Mouse (Mus musculus) G1E (cell line): ENCODE measurements around the gene 2210011C24Rik. TPM values are rescaled to one million over a fixed set of nuclear protein-coding genes. Genes with fewer than 3 reads are reported as not detected.

Source experiments
- ATAC-seq: 2 replicates; pipeline ENCODE4 v1.8.0; 2016; ENCODE audit warnings: mild to moderate bottlenecking; ENCODE audit not compliant: insufficient number of reproducible peaks, poor library complexity, low FRiP score, severe bottlenecking; ENCODE audit errors: extremely low read depth
- DNase-seq: peaks from one replicate; pipeline ENCODE4 v3.0.0; 2012; ENCODE audit warnings: low spot score
- H3K27me3 ChIP-seq: 2 replicates; pipeline ENCODE4 v1.6.1; 2012; ENCODE audit warnings: mild to moderate bottlenecking, low read length, inconsistent platforms; ENCODE audit not compliant: insufficient read depth
- H3K36me3 ChIP-seq: replicated peaks from 2 replicates; pipeline ENCODE3; 2012; ENCODE audit warnings: mild to moderate bottlenecking, inconsistent platforms
- H3K4me1 ChIP-seq: 2 replicates; pipeline ENCODE4 v1.6.1; 2012; ENCODE audit warnings: low read depth, low read length, inconsistent platforms, mixed read lengths; ENCODE audit not compliant: insufficient read depth
- H3K4me3 ChIP-seq: 2 replicates; pipeline ENCODE4 v1.5.1; 2012; ENCODE audit warnings: low read depth, mild to moderate bottlenecking, inconsistent platforms, low read length, moderate library complexity, mixed read lengths
- H3K9me3 ChIP-seq: replicated peaks from 2 replicates; pipeline ENCODE4 v1.6.1; 2012; ENCODE audit warnings: inconsistent platforms
- CTCF ChIP-seq: IDR thresholded peaks from 2 replicates; pipeline ENCODE4 v1.5.1; 2012; ENCODE audit warnings: low read depth, low read length, inconsistent platforms, mixed read lengths
- GATA1 ChIP-seq: IDR thresholded peaks from 2 replicates; pipeline ENCODE4 v1.6.1; 2012; ENCODE audit warnings: borderline replicate concordance, low read length, inconsistent platforms, mixed read lengths
- GATA2 ChIP-seq: IDR thresholded peaks from 2 replicates; pipeline ENCODE4 v1.6.1; 2012; ENCODE audit warnings: low read depth, low read length, inconsistent platforms, borderline replicate concordance
- POLR2AphosphoS5 ChIP-seq: IDR thresholded peaks from 2 replicates; pipeline ENCODE4 v1.6.1; 2012; ENCODE audit warnings: low read depth, low read length, inconsistent platforms; ENCODE audit not compliant: insufficient replicate concordance
- TAL1 ChIP-seq: conservative IDR thresholded peaks from 2 replicates; pipeline ENCODE4 v1.6.1; 2012; ENCODE audit warnings: low read depth, low read length, inconsistent platforms, mixed read lengths
- polyA plus RNA-seq: library from polyadenylated mRNA; stranded (reverse); fragments of >175 nt; gene quantifications from 2 replicates; pipeline ENCODE4 v1.2.3, GENCODE M21; 2012
- total RNA-seq, 2 experiments: library from RNA; stranded (forward) in 1 of 2; stranded (reverse) in 1 of 2; fragments of 200-1000 nt in 1 of 2; fragments of >200 nt in 1 of 2; fragmentation: Nextera tagmentation in 1 of 2; gene quantifications; 2 replicates each; pipeline ENCODE4 v1.2.3; 2014 to 2017

2210011C24Rik gene
- total and polyA plus RNA-seq, 3 experiments, result not detected

- DNase-seq (no peak), ATAC-seq (no peak)
- Histone ChIP-seq H3K9me3 (no peaks in the 10 kb centered on the region), H3K27me3 (peaks cover 37% of the 10 kb centered on the region), H3K4me3 (no peak overlapping the region), H3K36me3 (no peaks in the 10 kb centered on the region), H3K4me1 (no peaks in the 10 kb centered on the region; the same call in 1 of the 2 replicates)
- TF ChIP-seq CTCF (no peak), POLR2AphosphoS5 (no peak), TAL1 (no peak), GATA1 (no peak)
Observed at GRCm38 (mm10) chr8:84038015-84038414, 26.0 kb upstream of the 2210011C24Rik start.

- no peak for TF ChIP-seq GATA2
- no peak for TF ChIP-seq GATA1
- TF ChIP-seq POLR2AphosphoS5, result no peak
- no peak for TF ChIP-seq CTCF
- TF ChIP-seq TAL1, result no peak
- Histone ChIP-seq H3K36me3 (no peaks in the 10 kb centered on the region), H3K4me1 (no peaks in the 10 kb centered on the region), H3K9me3 (no peaks in the 10 kb centered on the region), H3K27me3 (peaks cover 38% of the 10 kb centered on the region; the same call in 1 of the 2 replicates), H3K4me3 (no peak overlapping the region)
- DNase-seq (no peak), ATAC-seq (no peak)
Observed at GRCm38 (mm10) chr8:84032777-84033176, 20.8 kb upstream of the 2210011C24Rik start.

GRCm38 (mm10) chr8:84029272-84029671 is 17.3 kb upstream of the 2210011C24Rik start:
- no peak for ATAC-seq
- Histone ChIP-seq H3K27me3 (peaks cover 43% of the 10 kb centered on the region), H3K4me3 (no peak overlapping the region), H3K9me3 (no peaks in the 10 kb centered on the region), H3K4me1 (peaks cover 7% of the 10 kb centered on the region), H3K36me3 (no peaks in the 10 kb centered on the region)
- DNase-seq, result no peak
- no peak for TF ChIP-seq CTCF
- TF ChIP-seq GATA2, result no peak
- TF ChIP-seq POLR2AphosphoS5, result no peak
- no peak for TF ChIP-seq TAL1
- TF ChIP-seq GATA1, result no peak

- H3K27me3 ChIP-seq, result peaks cover 44% of the 10 kb centered on the region
- TF ChIP-seq POLR2AphosphoS5 (no peak), GATA1 (no peak), TAL1 (no peak), CTCF (no peak), GATA2 (no peak)
- no peaks in the 10 kb centered on the region for H3K9me3 ChIP-seq
- peaks cover 7% of the 10 kb centered on the region for H3K4me1 ChIP-seq
- H3K4me3 ChIP-seq, result no peak overlapping the region
- DNase-seq, result no peak
- H3K36me3 ChIP-seq, result no peaks in the 10 kb centered on the region
- ATAC-seq, result no peak
Observed at GRCm38 (mm10) chr8:84027449-84027848, 15.5 kb upstream of the 2210011C24Rik start.

GRCm38 (mm10) chr8:84025863-84026262 is 13.9 kb upstream of the 2210011C24Rik start:
- Histone ChIP-seq H3K4me1 (peaks cover 7% of the 10 kb centered on the region), H3K9me3 (no peaks in the 10 kb centered on the region), H3K36me3 (no peaks in the 10 kb centered on the region), H3K27me3 (peaks cover 46% of the 10 kb centered on the region), H3K4me3 (no peak overlapping the region; the same call in 1 of the 2 replicates)
- no peak for DNase-seq
- ATAC-seq, result no peak
- TF ChIP-seq TAL1, result no peak
- TF ChIP-seq GATA2, result no peak
- no peak for TF ChIP-seq POLR2AphosphoS5
- no peak for TF ChIP-seq GATA1
- TF ChIP-seq CTCF, result no peak

GRCm38 (mm10) chr8:84024171-84024570 is 12.2 kb upstream of the 2210011C24Rik start:
- DNase-seq (peak; percentile 27), ATAC-seq (no peak)
- Histone ChIP-seq H3K4me3 (no peak overlapping the region), H3K9me3 (no peaks in the 10 kb centered on the region), H3K4me1 (peaks cover 7% of the 10 kb centered on the region), H3K36me3 (no peaks in the 10 kb centered on the region), H3K27me3 (peaks cover 39% of the 10 kb centered on the region)
- TF ChIP-seq TAL1 (no peak), GATA1 (no peak), CTCF (peak; percentile 80; the same call in 1 of the 2 replicates), GATA2 (no peak), POLR2AphosphoS5 (no peak)

- no peak for TF ChIP-seq POLR2AphosphoS5
- TF ChIP-seq GATA2, result no peak
- no peak for TF ChIP-seq TAL1
- TF ChIP-seq GATA1, result no peak
- no peak for TF ChIP-seq CTCF
- peaks cover 7% of the 10 kb centered on the region for H3K4me1 ChIP-seq
- H3K27me3 ChIP-seq, result peaks cover 39% of the 10 kb centered on the region
- no peak for ATAC-seq
- no peaks in the 10 kb centered on the region for H3K9me3 ChIP-seq
- H3K36me3 ChIP-seq, result no peaks in the 10 kb centered on the region
- DNase-seq, result no peak
- H3K4me3 ChIP-seq, result no peak overlapping the region
Observed at GRCm38 (mm10) chr8:84023631-84024030, 11.7 kb upstream of the 2210011C24Rik start.
